13 mouse cellular contexts compared by ENCODE assay signal in genomic region chr13:31803166-31804093, GRCm38 (mm10). TPM values are rescaled to one million over a fixed set of nuclear protein-coding genes. Genes with fewer than 3 reads are reported as not detected.
DNase-seq lines count a peak whose midpoint lies in the region; ATAC-seq lines count a peak whose summit lies in the region.
"Had no signal": no experiment of that assay in that cellular context is flagged by ENCODE, and none has a peak within 500 bp of the region (broad histone marks: within the 10 kb centered on the region; RNA-seq: fewer than 3 reads in every experiment).

No protein-coding gene starts in this region.

- peaks cover 71% of the 10 kb centered on the region for H3K27me3 ChIP-seq in heart, embryonic 12.5 days (replicated peaks)
- H3K27me3 ChIP-seq in midbrain, embryonic 11.5 days (ENCODE audit: control insufficient read depth, insufficient read depth, low read length): peaks cover 94% of the 10 kb centered on the region
- peaks cover 70% of the 10 kb centered on the region for H3K27me3 ChIP-seq in midbrain, embryonic 16.5 days (ENCODE audit: control insufficient read depth, insufficient read depth, low read depth, low read length)
- peaks cover 100% of the 10 kb centered on the region for H3K27me3 ChIP-seq in hindbrain, embryonic 13.5 days
- no peaks in the 10 kb centered on the region; the same call in 1 of the 2 replicates for H3K27me3 ChIP-seq in splenic B cell, adult 2 months (ENCODE audit: control insufficient read depth, insufficient read depth, low read length, poor library complexity, severe bottlenecking)
- H3K27me3 ChIP-seq: CH12.LX had no signal

- H3K4me1 ChIP-seq in heart, embryonic 12.5 days (replicated peaks): peaks cover 33% of the 10 kb centered on the region
- H3K4me1 ChIP-seq in midbrain, embryonic 11.5 days (ENCODE audit: control insufficient read depth, insufficient read depth, low read length): peaks cover 20% of the 10 kb centered on the region
- peaks cover 31% of the 10 kb centered on the region for H3K4me1 ChIP-seq in midbrain, embryonic 16.5 days (ENCODE audit: control insufficient read depth, insufficient read depth, low read length)
- peaks cover 47% of the 10 kb centered on the region for H3K4me1 ChIP-seq in hindbrain, embryonic 13.5 days (replicated peaks)

- H3K36me3 ChIP-seq in heart, embryonic 12.5 days: peaks cover 5% of the 10 kb centered on the region
- H3K36me3 ChIP-seq in midbrain, embryonic 11.5 days (ENCODE audit: control insufficient read depth, insufficient read depth, low read length): no peaks in the 10 kb centered on the region
- H3K36me3 ChIP-seq in midbrain, embryonic 16.5 days (ENCODE audit: control insufficient read depth, insufficient read depth, low read length): no peaks in the 10 kb centered on the region
- no peaks in the 10 kb centered on the region for H3K36me3 ChIP-seq in hindbrain, embryonic 13.5 days
- no peaks in the 10 kb centered on the region for H3K36me3 ChIP-seq in splenic B cell, adult 2 months (ENCODE audit: control insufficient read depth, insufficient read depth, low read length, poor library complexity, severe bottlenecking)

- no peak overlapping the region for H3K27ac ChIP-seq in heart, embryonic 12.5 days (ENCODE audit: poor library complexity, severe bottlenecking)
- H3K27ac ChIP-seq in midbrain, embryonic 11.5 days (ENCODE audit: low read depth, low read length): no peak overlapping the region
- H3K27ac ChIP-seq in midbrain, embryonic 16.5 days (ENCODE audit: low read length): no peak overlapping the region
- no peak overlapping the region for H3K27ac ChIP-seq in hindbrain, embryonic 13.5 days
- H3K27ac ChIP-seq: macrophage had no signal

- no peak overlapping the region for H3K9ac ChIP-seq in heart, embryonic 12.5 days
- no peak overlapping the region for H3K9ac ChIP-seq in midbrain, embryonic 11.5 days (ENCODE audit: low read length)
- no peak overlapping the region for H3K9ac ChIP-seq in midbrain, embryonic 16.5 days (ENCODE audit: low read depth, low read length)
- H3K9ac ChIP-seq in hindbrain, embryonic 13.5 days: no peak overlapping the region

- intact Hi-C loops in gastrocnemius, postnatal 14 days (cut with DNase I; ENCODE audit: low total_unique reads): loop anchor here (5.0 kb wide), 3 partner anchors 414 to 879 kb away; no protein-coding TSS in a partner anchor

- H3K4me2 ChIP-seq in heart, embryonic 12.5 days: peak overlapping the region; percentile 45
- peak overlapping the region; percentile 19; the same call in 1 of the 2 replicates for H3K4me2 ChIP-seq in midbrain, embryonic 11.5 days
- H3K4me2 ChIP-seq in midbrain, embryonic 16.5 days (ENCODE audit: low read length): no peak overlapping the region
- H3K4me2 ChIP-seq in hindbrain, embryonic 13.5 days: peak overlapping the region; percentile 13; the same call in 1 of the 2 replicates

- no peak for ATAC-seq in heart, embryonic 12.5 days (ENCODE audit: insufficient number of reproducible peaks, low FRiP score)
- ATAC-seq in midbrain, embryonic 11.5 days (ENCODE audit: low FRiP score): no peak
- no peak for ATAC-seq in midbrain, embryonic 16.5 days
- ATAC-seq in hindbrain, embryonic 13.5 days (ENCODE audit: low FRiP score): no peak
- no peak for ATAC-seq in cerebellum, adult (ENCODE audit: insufficient number of reproducible peaks, low FRiP score, low TSS enrichment)
- ATAC-seq: intestine, embryonic 16.5 days had no signal

- H3K9me3 ChIP-seq in heart, embryonic 12.5 days (replicated peaks): no peaks in the 10 kb centered on the region
- H3K9me3 ChIP-seq in midbrain, embryonic 11.5 days (ENCODE audit: control insufficient read depth, low read length): no peaks in the 10 kb centered on the region
- H3K9me3 ChIP-seq in midbrain, embryonic 16.5 days (replicated peaks; ENCODE audit: control insufficient read depth, low read length, poor library complexity, severe bottlenecking): no peaks in the 10 kb centered on the region
- no peaks in the 10 kb centered on the region for H3K9me3 ChIP-seq in hindbrain, embryonic 13.5 days

- no peak for DNase-seq in heart, adult 11 months
- DNase-seq in midbrain, embryonic 11.5 days (ENCODE audit: low spot score, missing footprints): peak; percentile 96
- peak; percentile 10 for DNase-seq in splenic B cell, adult 2 months (ENCODE audit: low read depth, low spot score)
- no peak for DNase-seq in gastrocnemius, postnatal 14 days
- DNase-seq: cerebellum, adult 11 months; left cerebral cortex, postnatal 4 days had no signal

- H3K4me3 ChIP-seq in heart, embryonic 12.5 days: no peak overlapping the region; the same call in 1 of the 2 replicates
- H3K4me3 ChIP-seq in midbrain, embryonic 11.5 days (ENCODE audit: low read depth, low read length): no peak overlapping the region
- H3K4me3 ChIP-seq in midbrain, embryonic 16.5 days (ENCODE audit: low read depth, low read length): no peak overlapping the region
- peak overlapping the region; percentile 3; the same call in 1 of the 2 replicates for H3K4me3 ChIP-seq in hindbrain, embryonic 13.5 days

- 4% methylated on average over 31 of the region's 31 CpGs for WGBS in heart, embryonic 12.5 days
- WGBS in midbrain, embryonic 11.5 days: under 1% methylated on average over 31 of the region's 31 CpGs
- under 1% methylated on average over 31 of the region's 31 CpGs for WGBS in midbrain, embryonic 16.5 days
- WGBS in hindbrain, embryonic 13.5 days: 1% methylated on average over 31 of the region's 31 CpGs

RNA-seq across cellular contexts. Expression of gene Foxc1, which starts 3.0 kb away (rescaled TPM):
- polyA plus RNA-seq in heart, embryonic 12.5 days (2016; fragmentation: Nextera tagmentation; extraction: Ambion mirVana): 5.4 and 6.4 TPM in 2 replicates
- polyA plus RNA-seq in midbrain, embryonic 11.5 days (2014; fragmentation: Nextera tagmentation; extraction: Ambion mirVana): 6.5 and 7.0 TPM in 2 replicates
- 0.44 and 0.81 TPM in 2 replicates for polyA plus RNA-seq in midbrain, embryonic 16.5 days (2015; fragmentation: Nextera tagmentation; extraction: Ambion mirVana)
- polyA plus RNA-seq in hindbrain, embryonic 13.5 days (2015; fragmentation: Nextera tagmentation; extraction: Ambion mirVana): 1.3 and 1.7 TPM in 2 replicates
- 1 to 10 TPM; 1.3 to 1.4 TPM for total RNA-seq in gastrocnemius, postnatal 14 days (2021)
- total RNA-seq: CH12.LX had no signal
- polyA plus RNA-seq: macrophage had no signal

Comparison
In these comparisons a context has a peak if more than half of its experiments do, and no peak if none do; other contexts are left out.
1. DNase-seq: peak in midbrain, embryonic 11.5 days (single experiment) and splenic B cell, adult 2 months (single experiment); none in heart, adult 11 months (single experiment) and gastrocnemius, postnatal 14 days (single experiment).